Mouse (Mus musculus) heart, postnatal 14 days (tissue): Measurements from ENCODE around the gene Hist2h2be. TPM values are rescaled to one million over a fixed set of nuclear protein-coding genes. Genes with fewer than 3 reads are reported as not detected.
A peak's percentile ranks its signal among the peaks of the same experiment; 100 is the strongest.
"Not testable (repeated sequence)": the region's sequence is repeated elsewhere in the genome, so short reads cannot be mapped to it uniquely, and the experiment has no call there.

ENCODE experiments used
- DNase-seq, 2 experiments: peaks; one replicate each; pipeline ENCODE4 v3.0.0; 2021 to 2022
- intact Hi-C: fragments of 180-260 bp; cut with DNase I; formaldehyde crosslinking; loops from one replicate; pipeline ENCODE4 v1.15.1; 2025
- total RNA-seq, 2 experiments: library from RNA; stranded (reverse); gene quantifications; 2 replicates each; pipeline ENCODE4 v1.2.3; 2021

The Hist2h2be gene
- total RNA-seq, 2 experiments from 2014 or later, result 6.9 to 7.7 TPM

DNA sequence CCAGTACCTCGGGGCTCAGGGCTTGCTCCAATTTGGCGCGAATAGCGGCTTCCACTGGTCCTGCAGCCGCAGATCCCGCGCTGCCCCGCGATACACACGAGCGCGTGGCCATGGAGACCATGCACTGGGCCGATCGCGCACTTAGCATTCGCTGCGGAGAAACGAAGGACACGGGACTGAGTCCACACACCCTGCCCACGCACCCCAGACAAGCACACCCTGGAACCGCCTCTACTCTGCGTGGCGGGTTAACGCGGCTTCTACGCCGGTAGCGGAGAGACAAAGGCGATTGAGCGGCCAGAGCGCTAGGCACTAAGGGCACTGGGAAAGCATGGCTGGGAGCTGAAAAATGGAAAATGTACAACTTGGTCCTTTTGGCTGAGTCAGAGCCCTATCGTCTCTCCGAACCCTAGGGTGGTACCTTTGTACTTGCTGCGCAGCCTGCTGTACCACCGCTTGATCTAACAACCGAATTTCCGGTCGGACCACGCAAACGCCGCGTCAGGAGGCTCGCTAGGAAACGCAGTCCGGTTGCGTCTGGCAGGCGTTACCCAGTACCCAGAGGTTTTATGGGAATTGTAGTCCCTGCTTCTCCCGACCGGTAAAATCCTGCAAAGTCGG, 23.7 kb upstream of the Hist2h2be start:
- DNase-seq, result peak; percentile 84 to 85
- intact Hi-C loops, result no loop called here

- intact Hi-C loops, result no loop called here
- no peak for DNase-seq
Measured at GRCm38 (mm10) chr3:96198181-96198580, 22.7 kb upstream of the Hist2h2be start.

DNA sequence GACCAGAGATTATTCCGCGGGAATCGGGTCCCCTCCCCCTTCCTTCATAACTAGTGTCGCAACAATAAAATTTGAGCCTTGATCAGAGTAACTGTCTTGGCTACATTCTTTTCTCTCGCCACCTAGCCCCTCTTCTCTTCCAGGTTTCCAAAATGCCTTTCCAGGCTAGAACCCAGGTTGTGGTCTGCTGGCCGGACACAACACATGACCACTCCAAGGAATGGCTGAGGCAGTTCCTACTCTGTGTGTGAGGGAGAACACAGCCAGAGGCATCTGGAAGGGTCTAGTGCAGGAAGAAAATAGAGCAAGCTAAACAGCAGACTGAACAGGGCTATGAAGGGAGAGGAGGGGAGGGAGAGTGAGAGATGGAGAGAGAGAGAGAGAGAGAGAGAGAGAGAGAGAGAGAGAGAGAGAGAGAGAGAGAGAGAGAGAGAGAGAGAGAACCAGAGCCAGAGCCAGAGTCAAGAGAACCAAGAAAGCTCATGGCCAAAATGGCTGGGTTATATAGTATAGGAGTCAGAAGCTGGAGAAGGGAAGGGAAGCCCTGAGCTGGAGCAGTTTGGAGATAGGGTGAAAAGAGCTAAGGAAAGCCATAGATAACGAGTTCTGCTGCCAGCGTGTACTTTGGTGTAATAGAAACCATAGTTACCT, 22.2 kb upstream of the Hist2h2be start:
- DNase-seq, intact Hi-C loops: not testable (repeated sequence)

DNA sequence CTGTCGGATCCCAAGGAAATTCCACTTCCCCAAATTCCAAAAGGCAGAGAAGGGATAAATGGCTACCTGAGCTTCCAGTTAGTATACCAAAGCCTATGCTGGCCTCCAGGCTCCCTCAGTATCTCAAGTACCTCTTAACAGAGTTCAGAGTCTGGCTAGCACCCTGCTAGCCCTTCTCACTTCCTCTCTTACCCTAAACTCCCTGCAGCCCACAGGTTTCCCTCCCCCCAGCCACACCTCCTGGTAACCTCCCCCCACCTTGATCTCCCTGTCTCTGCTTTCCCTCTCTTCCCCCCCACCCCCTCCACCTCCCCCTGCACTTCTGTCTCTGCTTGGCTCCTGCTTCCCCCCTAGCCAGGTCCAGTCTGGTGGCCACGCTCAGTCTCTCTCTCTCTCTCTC, 21.2 kb upstream of the Hist2h2be start:
- intact Hi-C loops, result loop anchor here (10.0 kb wide), 1 partner anchor 55 kb away; no protein-coding TSS in a partner anchor

GRCm38 (mm10) chr3:96207819-96208218, 13.1 kb upstream of the Hist2h2be start:
- DNase-seq, result no peak
- intact Hi-C loops, result loop anchor here (10.0 kb wide), 1 partner anchor 47 kb away; no protein-coding TSS in a partner anchor

More for the DNA sequence above, 21.2 kb upstream of the Hist2h2be start:
- DNase-seq, result no peak

DNA sequence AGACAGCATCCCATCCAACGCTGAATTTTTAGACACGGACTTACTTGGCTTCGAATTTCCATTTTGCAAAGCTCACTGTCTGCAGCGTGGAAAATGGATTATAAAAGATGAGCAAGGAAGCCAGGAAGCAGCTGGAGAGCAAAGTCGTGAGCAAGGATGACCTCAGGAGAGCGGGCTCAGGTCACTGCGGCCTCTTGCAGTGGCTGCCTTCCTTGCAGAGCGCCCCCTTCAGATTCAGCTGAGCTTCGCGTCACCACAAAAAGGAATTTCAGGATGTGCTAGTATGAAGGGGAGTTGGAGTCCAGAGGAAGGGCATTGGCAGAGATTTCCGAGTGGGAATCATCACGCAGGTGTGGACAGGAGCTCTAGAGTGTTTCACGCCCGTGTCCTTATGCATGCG, 11.7 kb upstream of the Hist2h2be start:
- intact Hi-C loops, result loop anchor here (10.0 kb wide), 1 partner anchor 46 kb away; no protein-coding TSS in a partner anchor
- DNase-seq, result peak in 1 of 2 experiments; percentile 41

GRCm38 (mm10) chr3:96219191-96219641, 1.7 kb upstream of the Hist2h2be start:
- intact Hi-C loops, result no loop called here
- peak in 1 of 2 experiments; percentile 30 for DNase-seq

DNA sequence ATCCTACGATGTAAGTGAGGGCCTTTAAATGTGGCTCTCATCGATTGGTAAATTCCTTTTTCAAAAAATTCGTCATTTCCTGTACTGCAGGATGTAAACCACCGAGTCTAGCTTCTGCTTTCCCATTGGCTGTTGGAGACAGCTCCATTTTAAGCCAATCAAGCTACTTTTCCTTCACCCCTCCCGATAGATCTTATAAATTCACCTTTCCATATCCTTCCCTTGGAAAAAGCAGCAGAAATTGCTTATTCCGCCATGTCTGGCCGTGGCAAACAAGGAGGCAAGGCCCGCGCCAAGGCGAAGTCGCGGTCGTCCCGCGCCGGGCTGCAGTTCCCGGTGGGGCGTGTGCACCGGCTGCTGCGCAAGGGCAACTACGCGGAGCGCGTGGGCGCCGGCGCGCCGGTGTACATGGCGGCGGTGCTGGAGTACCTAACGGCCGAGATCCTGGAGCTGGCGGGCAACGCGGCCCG, 1.2 kb upstream of the Hist2h2be start, which contains the start of the genes Bola1 and Hist2h2ab:
Gene Bola1 (minus strand): TSS at position 49 of the 470 bp plus-strand sequence.
Gene Hist2h2ab (plus strand): TSS at position 205 of the 470 bp plus-strand sequence.
- intact Hi-C loops, result loop anchor here (1.0 to 2.0 kb wide), 2 partner anchors 44 to 47 kb away; partner anchors contain the start of genes Hist2h4 and Sf3b4
- peak; percentile 73 to 76 for DNase-seq

GRCm38 (mm10) chr3:96220131-96220764, 671 bp upstream of the Hist2h2be start:
- not testable (repeated sequence) for DNase-seq
- intact Hi-C loops, result loop anchor here (1.0 to 2.0 kb wide), 2 partner anchors 43 to 47 kb away; partner anchors contain the start of genes Hist2h4 and Sf3b4

DNA sequence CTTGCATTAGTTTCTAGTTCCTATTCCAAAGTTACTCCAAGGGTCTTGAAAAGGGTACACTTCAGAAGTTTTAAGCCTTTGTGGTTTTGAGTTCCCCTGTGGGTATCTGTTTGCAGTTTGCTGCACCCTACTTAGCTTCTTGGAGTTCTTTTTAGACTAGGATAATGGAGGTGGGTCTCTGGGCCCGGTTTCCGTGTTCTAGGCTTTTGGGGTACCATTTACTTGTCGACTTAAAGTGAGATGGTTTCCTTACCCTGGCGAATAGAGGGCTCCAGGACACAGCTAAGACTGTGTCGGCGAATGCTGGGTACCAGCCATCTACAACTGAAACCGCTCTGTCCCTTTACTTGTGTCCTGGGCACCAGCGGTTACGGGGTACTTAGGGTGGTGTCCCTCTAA, 720 bp downstream of the Hist2h2be start:
- intact Hi-C loops, result loop anchor here (2.0 kb wide), 2 partner anchors 15 to 49 kb away; partner anchors contain the start of gene Sf3b4
- peak in 1 of 2 experiments; percentile 6 for DNase-seq

- intact Hi-C loops, result loop anchor here (2.0 kb wide), 1 partner anchor 14 kb away; no protein-coding TSS in a partner anchor
- DNase-seq, result no peak
Measured at GRCm38 (mm10) chr3:96222774-96223173, 1.9 kb downstream of the Hist2h2be start.

- intact Hi-C loops, result no loop called here
- no peak for DNase-seq
Measured at GRCm38 (mm10) chr3:96225421-96225820, 4.5 kb downstream of the Hist2h2be start.

DNA sequence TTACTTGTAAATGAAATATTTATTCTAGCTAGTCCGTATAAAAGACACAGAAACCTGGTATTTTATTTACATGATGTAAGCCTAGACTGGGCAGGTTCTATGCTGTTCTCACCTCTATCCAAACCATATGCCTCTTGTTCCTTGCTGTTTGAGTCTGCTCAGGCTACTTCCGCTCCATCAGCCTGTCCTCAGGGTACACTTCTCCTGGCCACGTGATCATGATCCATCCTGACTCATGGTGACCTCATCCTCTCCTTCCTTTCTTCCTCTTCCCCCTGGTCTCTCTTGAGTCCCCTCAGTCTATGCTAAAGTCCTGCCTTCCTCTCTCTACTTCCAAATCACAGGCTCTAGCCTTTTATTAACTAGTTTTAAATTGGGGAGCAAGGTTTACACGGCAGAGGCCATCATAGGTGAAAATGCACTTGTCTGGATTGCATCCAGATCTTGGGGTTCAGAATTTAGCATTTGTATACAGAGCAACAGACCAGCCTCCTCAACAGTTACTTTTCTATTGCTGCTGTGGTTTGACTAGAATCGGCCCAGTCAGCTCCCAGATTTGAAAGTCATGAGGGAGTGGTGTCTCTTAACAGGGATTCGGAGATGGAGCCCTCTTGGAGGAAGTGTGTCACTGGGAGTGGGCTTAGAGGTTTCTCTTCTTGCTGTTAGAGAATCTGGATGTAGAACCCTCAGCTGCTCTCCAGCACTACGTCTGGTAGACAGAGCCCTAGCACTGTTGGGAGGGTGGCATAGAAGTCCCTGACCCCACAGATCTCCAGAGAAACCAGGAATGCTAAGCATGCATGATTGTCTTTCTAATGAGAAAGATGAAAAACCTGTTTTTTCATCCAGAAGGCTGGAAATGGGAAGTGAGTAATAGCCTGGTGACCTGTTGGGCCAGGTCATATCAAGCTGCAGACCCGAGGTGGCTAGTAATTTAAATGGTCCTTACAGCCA, 6.1 kb downstream of the Hist2h2be start:
- intact Hi-C loops, result no loop called here
- DNase-seq, result no peak

- no peak for DNase-seq
- intact Hi-C loops, result no loop called here
Measured at GRCm38 (mm10) chr3:96228828-96229227, 7.9 kb downstream of the Hist2h2be start.

DNA sequence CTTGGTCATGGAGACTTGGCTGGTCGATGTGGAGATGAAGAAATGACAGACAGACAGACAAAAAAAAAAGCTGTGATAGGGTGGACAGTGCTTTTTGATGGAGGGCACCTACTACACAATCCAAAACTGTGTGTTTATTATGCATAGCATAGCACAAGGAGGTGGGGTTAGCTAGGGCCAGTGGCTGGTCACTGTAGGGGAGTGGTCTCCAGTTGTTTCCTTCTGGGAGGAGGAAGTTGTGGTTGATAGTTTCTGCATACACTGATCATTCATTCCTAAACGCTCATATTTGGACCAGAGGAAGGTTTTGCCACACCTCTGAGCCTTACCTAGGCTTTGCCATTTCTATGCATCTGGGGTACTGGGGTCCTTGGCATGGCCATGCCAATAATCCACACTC, 9.5 kb downstream of the Hist2h2be start:
- DNase-seq, result no peak

DNA sequence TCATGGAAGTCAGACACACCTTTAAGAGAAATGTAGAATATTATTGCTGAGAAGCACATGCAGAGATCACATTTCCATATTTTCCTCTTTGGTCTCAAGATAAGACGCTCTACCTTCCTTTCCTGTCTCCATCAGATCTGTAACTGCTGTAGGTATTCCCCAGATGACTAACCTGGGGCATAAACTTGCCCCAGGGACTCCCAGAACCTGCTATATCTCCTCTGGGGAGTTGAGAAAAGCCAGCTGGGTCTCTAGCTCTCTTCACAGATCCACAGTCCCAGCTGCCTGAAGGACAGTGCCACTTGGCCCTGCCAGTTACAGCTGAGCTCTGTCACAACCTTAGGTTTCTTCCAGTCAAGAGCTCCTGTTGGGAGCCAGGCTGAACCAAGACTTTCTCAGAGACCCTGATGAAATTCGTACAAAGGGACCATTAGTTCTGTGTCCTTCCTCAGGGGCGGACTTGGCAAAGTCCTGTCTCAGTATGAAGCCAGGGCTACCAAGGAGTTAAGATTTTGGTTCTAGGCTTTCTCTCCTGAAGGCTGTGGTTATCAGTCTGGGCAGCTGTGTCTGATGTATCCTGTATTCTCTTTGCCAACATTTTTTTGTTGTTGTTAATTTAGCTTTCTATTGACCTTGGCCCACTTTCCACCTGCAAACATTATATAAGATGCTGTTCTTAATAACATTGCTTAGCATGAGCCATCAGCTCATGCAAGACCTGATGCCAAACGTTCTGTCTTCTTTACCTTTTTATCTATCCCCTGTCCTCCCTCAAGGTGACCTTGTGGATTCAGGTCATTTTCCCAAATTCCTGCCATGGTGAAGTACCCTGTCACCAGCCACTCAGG, 10.2 kb downstream of the Hist2h2be start:
- DNase-seq, result no peak
- intact Hi-C loops, result no loop called here

More for the DNA sequence above, 9.5 kb downstream of the Hist2h2be start:
- intact Hi-C loops, result no loop called here

DNA sequence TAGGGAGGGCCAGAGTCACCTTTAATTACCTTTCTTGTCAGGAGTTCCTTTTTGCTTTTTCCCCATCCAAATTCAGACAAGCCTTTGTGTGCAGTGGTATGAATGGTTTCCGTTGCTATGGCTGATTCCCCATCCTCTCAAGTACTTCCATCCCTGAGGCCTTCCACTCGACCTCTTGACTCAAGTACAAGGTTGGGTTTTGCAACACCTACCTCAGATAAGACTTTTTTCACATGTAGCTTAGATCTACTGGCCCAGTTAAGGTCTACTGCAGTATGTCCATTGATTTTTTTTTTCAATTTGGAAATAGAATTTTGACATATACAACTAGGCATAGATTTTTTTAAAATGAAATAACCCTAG, 10.8 kb downstream of the Hist2h2be start:
- intact Hi-C loops, result no loop called here
- DNase-seq, result no peak

DNA sequence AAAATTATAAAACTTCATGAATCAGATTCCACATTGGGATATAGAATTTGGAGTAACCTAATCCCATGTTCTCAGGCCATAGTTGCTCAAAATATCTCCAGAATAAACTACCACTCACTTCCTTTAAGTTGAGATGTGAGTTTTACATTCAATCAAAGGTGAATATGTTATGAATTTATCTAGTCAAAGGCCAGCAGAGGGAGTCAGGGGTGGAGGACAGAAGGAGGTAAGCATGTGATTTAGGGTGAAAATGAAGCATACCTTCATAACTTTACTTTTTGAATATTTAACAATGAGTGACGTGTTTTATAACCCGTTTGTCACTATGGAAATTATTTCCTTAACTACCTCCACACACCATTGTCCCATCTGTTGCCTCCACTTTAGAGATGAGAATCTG, 14.0 kb downstream of the Hist2h2be start:
- intact Hi-C loops, result no loop called here

DNA sequence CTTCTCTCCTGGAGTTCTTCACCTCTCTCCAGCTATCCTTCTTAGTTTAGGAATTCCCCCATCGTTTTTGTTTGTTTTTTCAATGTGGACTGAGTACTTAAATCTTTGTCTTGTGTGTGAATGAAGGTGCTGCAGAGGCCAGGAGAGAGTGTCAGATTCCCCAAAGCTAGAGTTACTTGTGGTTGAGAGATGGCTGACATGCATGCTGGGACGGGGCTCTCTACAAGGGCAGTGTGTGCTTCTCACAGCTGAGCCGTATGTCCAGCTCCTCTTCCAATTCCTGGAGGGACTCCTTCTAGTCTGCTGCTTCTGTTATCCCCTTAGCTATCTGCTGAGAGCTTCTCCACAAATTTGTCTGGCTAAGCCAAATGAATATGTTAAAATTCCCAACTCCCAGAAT, 14.9 kb downstream of the Hist2h2be start:
- intact Hi-C loops, result loop anchor here (2.0 kb wide), 1 partner anchor 13 kb away; no protein-coding TSS in a partner anchor
- DNase-seq, result no peak

More for the DNA sequence above, 14.0 kb downstream of the Hist2h2be start:
- DNase-seq, result no peak
